In genomic region chr4:105509091-105509490, GRCm38 (mm10) we compare ENCODE assay signal across 16 mouse cellular contexts.
"Had no signal": no experiment of that assay in that cellular context is flagged by ENCODE, and none has a peak within 500 bp of the region (broad histone marks: within the 10 kb centered on the region; RNA-seq: fewer than 3 reads in every experiment).

No protein-coding gene starts in this region.

- H3K27ac ChIP-seq: neural tube, embryonic 13.5 days; neural tube, embryonic 15.5 days; stomach, embryonic 15.5 days; stomach, postnatal 0 days had no signal

- H3K27me3 ChIP-seq: neural tube, embryonic 13.5 days; neural tube, embryonic 15.5 days; stomach, embryonic 15.5 days had no signal

- DNase-seq: retina, postnatal 1 day; right cerebral cortex, adult 18-20 months; right cerebral cortex, postnatal 14 days; right cerebral cortex, postnatal 25 days; right cerebral cortex, postnatal 4 days; spleen, adult 18-20 months; thymus, adult 18-20 months; thymus, adult 2 months; thymus, postnatal 14 days; thymus, postnatal 25 days; thymus, postnatal 36 days; thymus, postnatal 4 days had no signal

- H3K4me2 ChIP-seq: neural tube, embryonic 13.5 days; neural tube, embryonic 15.5 days; stomach, embryonic 15.5 days had no signal

- H3K9me3 ChIP-seq: neural tube, embryonic 13.5 days; neural tube, embryonic 15.5 days; stomach, embryonic 15.5 days had no signal

- H3K36me3 ChIP-seq: neural tube, embryonic 13.5 days; neural tube, embryonic 15.5 days; stomach, embryonic 15.5 days had no signal

- H3K9ac ChIP-seq: neural tube, embryonic 13.5 days; neural tube, embryonic 15.5 days; stomach, embryonic 15.5 days had no signal

- H3K4me3 ChIP-seq: neural tube, embryonic 13.5 days; neural tube, embryonic 15.5 days; stomach, embryonic 15.5 days had no signal

- H3K4me1 ChIP-seq: neural tube, embryonic 13.5 days; neural tube, embryonic 15.5 days; stomach, embryonic 15.5 days had no signal
